Mouse (Mus musculus) testis, adult 2 months (tissue): ENCODE data around the gene Safb2.

Source experiments
- CTCF ChIP-seq: fragments of 200-500 bp; IDR thresholded peaks from 2 replicates; pipeline ENCODE4 v1.5.1; 2012; ENCODE audit warnings: low read depth, mild to moderate bottlenecking, inconsistent platforms, low read length, moderate library complexity; ENCODE audit not compliant: control insufficient read depth, insufficient read depth, insufficient replicate concordance
- POLR2A ChIP-seq: fragments of 200-500 bp; IDR thresholded peaks from 2 replicates; pipeline ENCODE4 v1.6.1; 2012; ENCODE audit warnings: low read depth, mild to moderate bottlenecking, inconsistent platforms, low read length, moderate library complexity; ENCODE audit not compliant: control insufficient read depth

GRCm38 (mm10) chr17:56608699-56609098 lies 24.3 kb upstream of the Safb2 start:
- no peak for TF ChIP-seq POLR2A
- no peak for TF ChIP-seq CTCF
